Mouse (Mus musculus) 3134 (cell line): ENCODE measurements around the gene Btg1.

Experiments used
- DNase-seq: peaks from one replicate; pipeline ENCODE4 v3.0.0-alpha.2; 2011; ENCODE audit warnings: low spot score; ENCODE audit not compliant: insufficient read length; ENCODE audit errors: extremely low read depth

Btg1 gene

GRCm38 (mm10) chr10:96609356-96610345 lies 7.2 kb upstream of the Btg1 start:
- DNase-seq = no peak

DNA sequence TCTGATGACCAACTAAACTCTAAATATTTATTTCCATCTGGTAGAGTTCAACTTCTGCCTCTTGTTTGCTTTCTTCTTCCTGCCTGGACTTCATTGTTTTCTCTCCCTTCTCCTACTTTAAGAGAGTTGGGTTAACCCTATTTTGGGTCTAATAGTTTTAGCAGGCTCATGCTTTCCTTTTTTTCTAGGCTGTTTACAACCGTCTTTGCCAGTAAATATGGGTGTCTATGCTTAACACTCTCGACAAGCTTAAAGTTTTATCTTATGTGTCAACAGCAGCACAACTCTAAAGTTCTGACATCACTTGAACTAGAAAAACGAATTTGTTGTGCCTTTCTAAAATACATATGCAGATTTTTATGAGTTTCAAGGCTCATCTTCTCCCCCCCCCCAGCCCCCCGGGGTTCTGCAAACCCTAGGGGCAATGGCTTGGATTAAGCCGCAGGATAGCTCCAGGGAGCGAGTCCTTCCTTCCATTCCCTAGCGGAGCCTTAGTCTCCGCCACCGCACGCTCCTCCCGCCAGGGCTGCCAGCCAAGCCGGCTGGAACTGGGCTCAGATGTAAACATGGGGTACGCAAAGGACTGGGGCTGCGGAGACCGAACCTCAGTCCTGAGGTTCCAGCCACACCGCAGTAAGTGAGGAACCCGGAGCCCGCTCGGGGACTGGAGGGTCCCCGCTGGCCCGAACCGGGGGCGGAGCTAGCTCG lies 651 bp upstream of the Btg1 start:
- DNase-seq = no peak

GRCm38 (mm10) chr10:96617221-96617950 lies 580 bp downstream of the Btg1 start:
- DNase-seq = peak; percentile 58

DNA sequence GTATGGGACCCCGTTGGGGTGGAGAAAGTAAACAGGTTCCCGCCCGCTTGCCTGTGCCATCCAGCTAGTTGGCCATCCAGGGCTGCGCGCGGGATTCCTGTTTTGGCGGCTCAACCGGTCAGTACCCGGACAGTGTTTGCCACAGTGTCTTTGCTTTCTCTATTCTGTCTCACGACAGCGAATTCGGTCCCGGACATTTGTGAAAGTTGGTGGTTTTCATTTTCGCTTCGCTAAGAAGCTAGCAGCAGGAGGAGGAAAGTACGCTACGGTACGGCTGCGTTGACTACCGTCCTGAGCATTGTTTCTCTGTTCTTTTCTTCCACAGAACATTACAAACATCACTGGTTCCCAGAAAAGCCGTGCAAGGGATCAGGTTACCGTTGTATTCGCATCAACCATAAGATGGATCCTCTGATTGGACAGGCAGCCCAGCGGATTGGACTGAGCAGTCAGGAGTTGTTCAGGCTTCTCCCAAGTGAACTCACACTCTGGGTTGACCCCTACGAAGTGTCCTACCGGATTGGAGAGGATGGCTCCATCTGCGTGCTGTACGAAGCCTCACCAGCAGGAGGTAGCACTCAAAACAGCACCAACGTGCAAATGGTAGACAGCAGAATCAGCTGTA lies 1.3 kb downstream of the Btg1 start:
- peak; percentile 59 for DNase-seq

GRCm38 (mm10) chr10:96619951-96620889 lies 3.4 kb downstream of the Btg1 start:
- peak; percentile 34 for DNase-seq

DNA sequence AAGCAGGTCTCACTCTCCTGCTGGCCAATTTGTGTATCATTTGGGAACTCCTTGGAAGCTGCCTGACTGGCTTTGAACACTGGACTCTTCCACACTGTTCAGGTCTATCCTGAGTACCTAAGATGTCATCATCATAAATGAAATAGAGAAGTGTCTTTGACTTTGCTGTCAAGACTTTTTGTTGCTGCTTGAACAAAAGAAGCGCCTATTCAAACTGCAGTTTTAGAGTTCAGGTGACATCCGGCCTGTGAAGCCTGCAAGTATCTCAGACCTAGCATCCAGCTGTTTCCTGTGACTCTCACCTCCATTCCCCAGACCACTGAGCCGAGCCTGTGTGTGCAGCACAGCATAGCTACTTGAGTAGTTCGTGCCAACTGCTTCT lies 4.1 kb downstream of the Btg1 start:
- peak; percentile 59 for DNase-seq

- DNase-seq = peak; percentile 56
These were observed 4.6 kb downstream of the Btg1 start for GRCm38 (mm10) chr10:96621361-96621945.

DNA sequence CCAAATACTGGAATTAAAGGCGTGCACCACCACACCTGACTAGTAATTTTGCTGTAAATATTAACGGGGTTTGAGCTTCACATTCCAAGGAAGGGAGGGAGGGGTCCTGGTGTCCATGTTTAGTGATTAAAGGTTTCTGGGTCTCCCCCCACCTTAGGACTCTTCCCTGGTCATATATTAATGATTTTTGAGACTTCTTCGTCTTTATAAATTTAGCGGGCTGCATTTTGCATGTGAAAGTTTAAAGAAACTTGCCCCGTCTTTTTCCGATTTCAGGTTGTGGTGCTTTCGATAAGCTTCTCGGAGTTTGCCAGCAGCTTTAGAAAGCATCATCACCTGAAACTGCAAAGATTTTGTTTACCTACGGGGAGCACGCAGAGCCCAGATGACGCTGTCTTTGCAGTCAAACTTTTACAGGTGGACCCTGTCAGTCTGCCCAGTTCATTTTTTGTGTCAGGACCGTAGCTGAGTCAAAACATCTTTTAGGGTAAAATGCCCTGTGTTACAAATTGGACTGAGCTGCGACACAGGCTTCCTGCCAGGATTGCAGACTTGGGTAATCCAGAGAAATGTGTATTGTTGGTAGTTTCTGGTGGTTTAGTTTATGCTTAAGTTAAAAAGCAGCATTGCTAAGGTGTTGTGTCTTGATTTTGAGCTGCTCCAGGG lies 5.3 kb downstream of the Btg1 start:
- DNase-seq = peak; percentile 37

DNA sequence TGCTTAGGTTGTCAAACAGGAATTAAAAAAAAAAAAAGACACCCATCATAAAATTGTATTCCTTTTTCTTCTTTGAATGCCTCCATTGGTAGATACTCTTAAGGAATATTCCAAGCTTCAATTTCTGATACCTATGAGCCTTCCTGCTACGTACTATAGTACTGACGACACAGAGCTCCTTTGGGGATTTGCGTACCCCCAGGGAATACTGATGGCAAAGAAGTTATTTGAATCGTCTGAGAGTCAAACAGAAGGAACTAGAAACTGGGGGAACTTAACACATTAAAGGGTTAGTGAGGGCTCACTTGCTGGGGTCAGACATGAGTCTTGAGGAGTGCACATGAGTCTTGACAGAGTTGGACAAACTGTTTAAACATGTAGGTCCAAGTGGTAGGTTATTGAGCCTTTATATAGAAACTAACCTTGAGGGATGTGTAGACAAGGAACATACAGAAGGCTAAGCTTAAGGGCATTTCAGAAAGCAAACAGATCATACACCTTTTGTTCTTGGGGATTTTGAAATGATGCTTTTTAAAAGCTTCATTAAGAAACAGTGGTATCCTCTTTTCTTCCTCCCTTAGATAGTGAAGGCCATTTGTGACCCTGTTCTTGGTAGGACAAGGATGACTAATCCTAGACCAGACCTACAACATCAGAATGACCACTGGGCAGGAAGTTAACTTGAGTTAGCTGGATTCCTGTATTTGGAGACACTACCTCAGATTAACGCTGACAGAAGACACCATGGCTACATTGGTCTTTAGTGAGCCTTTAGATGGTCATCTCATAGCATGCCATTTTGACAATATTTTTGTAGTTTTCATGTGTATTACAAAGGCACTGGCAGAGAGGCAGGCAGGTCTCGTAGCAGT lies 6.2 kb downstream of the Btg1 start:
- DNase-seq = peak; percentile 32

- DNase-seq = no peak
These were observed 6.9 kb downstream of the Btg1 start for GRCm38 (mm10) chr10:96623633-96624195.

DNA sequence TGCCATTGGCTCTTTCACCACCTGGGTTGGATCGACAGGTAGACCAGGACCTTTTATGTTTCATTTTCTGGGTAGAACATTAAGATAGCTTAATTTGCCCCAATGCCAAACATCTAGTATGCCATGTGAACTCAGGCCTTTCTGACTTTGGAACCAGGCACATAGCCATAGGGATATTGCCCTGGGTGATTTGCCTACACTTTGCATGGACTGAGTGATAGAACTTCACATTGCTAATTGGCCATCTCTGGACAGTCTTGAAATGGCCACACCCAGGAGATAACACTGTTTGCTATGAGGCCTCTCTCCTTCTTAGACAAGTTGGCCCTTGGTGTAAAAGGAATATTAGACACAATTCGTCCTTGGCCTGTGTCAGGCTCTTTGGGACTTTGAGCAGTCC lies 7.6 kb downstream of the Btg1 start:
- no peak for DNase-seq

- no peak for DNase-seq
These were observed 8.3 kb downstream of the Btg1 start for GRCm38 (mm10) chr10:96625061-96625460.

GRCm38 (mm10) chr10:96625682-96626081 lies 8.9 kb downstream of the Btg1 start:
- no peak for DNase-seq

DNA sequence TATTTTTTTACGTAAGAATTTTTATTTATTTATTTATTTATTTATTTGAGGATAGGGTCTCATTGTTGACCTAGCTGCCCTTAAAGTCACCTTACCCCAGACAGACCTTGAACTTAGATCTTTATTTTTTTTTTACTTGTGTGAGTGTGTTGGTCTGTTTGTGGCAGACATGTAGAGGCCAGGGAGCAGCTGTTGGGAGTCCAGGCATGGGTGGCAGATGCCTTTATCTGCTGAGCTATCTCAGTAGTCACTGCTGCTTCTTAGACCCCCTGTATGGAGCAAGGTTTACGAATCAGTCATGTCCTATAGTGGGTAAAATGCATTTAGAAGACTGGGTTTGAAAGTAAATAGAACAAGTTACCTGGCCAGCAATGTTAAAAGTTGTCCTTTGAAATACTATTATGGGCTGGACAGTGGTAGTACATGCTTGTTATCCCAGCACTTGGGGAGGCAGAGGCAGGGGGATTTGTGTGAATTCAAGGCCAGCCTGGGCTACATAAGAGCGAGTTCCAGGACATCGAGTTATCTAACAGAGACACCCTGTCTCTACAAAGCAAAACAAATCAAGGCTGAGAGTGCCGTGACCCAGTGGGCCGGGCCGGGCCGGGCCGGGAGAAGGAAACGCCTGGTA lies 9.4 kb downstream of the Btg1 start:
- DNase-seq = peak; percentile 34

DNA sequence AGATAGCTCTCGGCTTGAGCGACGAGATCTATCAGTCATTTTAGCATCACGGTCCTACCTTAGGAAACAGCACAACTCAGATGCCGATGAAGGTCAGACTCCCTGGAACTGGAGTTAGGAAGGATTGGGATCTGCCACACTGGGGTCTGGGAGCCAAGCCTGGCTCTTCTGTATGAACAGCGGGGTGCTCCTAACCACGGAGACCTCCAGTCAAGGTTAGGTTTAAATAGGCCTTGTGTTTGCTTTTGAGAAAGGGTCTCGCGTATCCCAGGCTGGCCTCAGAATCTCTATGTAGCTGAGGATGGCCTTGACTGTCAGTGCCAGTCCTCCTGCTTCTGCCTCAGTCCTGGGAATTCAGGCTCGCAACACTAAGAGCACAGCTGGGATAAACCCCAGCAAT lies 10.5 kb downstream of the Btg1 start:
- no peak for DNase-seq

GRCm38 (mm10) chr10:96628100-96628912 lies 11.5 kb downstream of the Btg1 start:
- peak; percentile 85 for DNase-seq
